Mouse (Mus musculus): ENCODE data around the gene Ramp1. TPM values are rescaled to one million over a fixed set of nuclear protein-coding genes. Genes with fewer than 3 reads are reported as not detected.
A peak's percentile ranks its signal among the peaks of the same experiment; 100 is the strongest.

Gene Ramp1
- total and polyA plus RNA-seq, 3 experiments = 4.1 to 5.6 TPM; not detected in 1

DNA sequence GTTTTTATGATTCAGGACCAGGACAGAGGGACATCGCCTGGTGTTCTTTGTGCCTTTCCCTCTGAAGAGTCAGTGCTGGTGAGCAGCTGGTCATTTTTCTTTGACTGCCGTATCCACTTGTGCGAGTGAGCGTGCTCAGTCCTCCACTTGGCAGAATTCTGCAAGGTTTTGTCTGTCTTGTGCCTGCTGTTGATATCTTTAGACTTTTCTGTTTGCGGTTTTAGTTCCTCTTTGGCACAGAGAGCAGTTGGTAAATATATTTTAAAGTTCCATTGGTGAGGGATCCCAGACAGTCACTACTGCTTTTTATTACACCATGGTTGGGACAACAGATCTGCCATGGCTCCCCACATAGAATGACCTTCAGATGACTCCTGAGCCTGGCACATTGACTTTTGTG lies 7.7 kb downstream of the Ramp1 start:
- Histone ChIP-seq H3K4me3 (ENCODE audit: control insufficient read depth in 1 of 2, insufficient read depth in 1 of 2, low read depth in 2 of 2, low read length in 2 of 2) (peak overlapping the region; percentile 18 to 35), H3K27me3 (ENCODE audit: control insufficient read depth in 1 of 2, insufficient read depth in 2 of 2, low read length in 2 of 2) (no peaks in the 10 kb centered on the region), H3K9ac (ENCODE audit: control insufficient read depth, low read depth, low read length, poor library complexity, severe bottlenecking) (peak overlapping the region; percentile 63), H3K27ac (ENCODE audit: control insufficient read depth, low read depth, low read length) (peak overlapping the region; percentile 99), H3K4me1 (ENCODE audit: control insufficient read depth in 1 of 2, insufficient read depth in 2 of 2, low read length in 2 of 2) (peaks cover 18 to 27% of the 10 kb centered on the region in 2 experiments), H3K79me2 (ENCODE audit: control insufficient read depth, insufficient read depth, low read length, poor library complexity) (no peaks in the 10 kb centered on the region), H3K9me3 (replicated peaks; ENCODE audit: insufficient read depth, low read length) (no peaks in the 10 kb centered on the region), H3K36me3 (ENCODE audit: control insufficient read depth in 1 of 2, insufficient read depth in 2 of 2, low read length in 2 of 2) (peaks cover 0 to 19% of the 10 kb centered on the region in 2 experiments; a peak in 2 of 4 replicates)
- TF ChIP-seq ETS1 (IDR thresholded peaks at IDR 0.05; ENCODE audit: low read depth, low read length) (peak; percentile 78), POLR2A (IDR thresholded peaks at IDR 0.05; ENCODE audit: control insufficient read depth in 1 of 2, insufficient read depth in 1 of 2, low read depth in 1 of 2, low read length in 2 of 2, poor library complexity in 1 of 2) (no peak), POLR2AphosphoS5 (IDR thresholded peaks at IDR 0.05; ENCODE audit: borderline replicate concordance, low read depth, low read length) (no peak; the same call in 1 of the 2 replicates), TCF12 (IDR thresholded peaks at IDR 0.05; ENCODE audit: low read depth, low read length) (peak; percentile 79), GABPA (IDR thresholded peaks at IDR 0.05; ENCODE audit: low read depth, low read length) (no peak), MAFK (IDR thresholded peaks at IDR 0.05; ENCODE audit: borderline replicate concordance, low read depth, low read length) (peak; percentile 22; the same call in 1 of the 2 replicates), ELF1 (IDR thresholded peaks at IDR 0.05; ENCODE audit: low read depth, low read length) (no peak), MYC (IDR thresholded peaks at IDR 0.05; ENCODE audit: low read depth, low read length) (peak; percentile 54; the same call in 1 of the 2 replicates), MAX (IDR thresholded peaks at IDR 0.05; ENCODE audit: low read length) (no peak), SIN3A (IDR thresholded peaks at IDR 0.05; ENCODE audit: low read length) (peak; percentile 48; the same call in 1 of the 2 replicates), RAD21 (IDR thresholded peaks at IDR 0.05; ENCODE audit: low read depth, low read length) (no peak), MXI1 (IDR thresholded peaks at IDR 0.05; ENCODE audit: low read depth, low read length) (no peak; the same call in 1 of the 2 replicates), JUND (IDR thresholded peaks at IDR 0.05; ENCODE audit: low read depth, low read length) (no peak), HCFC1 (IDR thresholded peaks at IDR 0.05; ENCODE audit: low read depth, low read length) (0 out of 2 replicates have a peak, but pooled peaks have one; percentile 6), BHLHE40 (IDR thresholded peaks at IDR 0.05; ENCODE audit: borderline replicate concordance, low read depth, low read length) (peak; percentile 85), TAL1 (IDR thresholded peaks at IDR 0.05; ENCODE audit: low read length) (peak; percentile 58), ZNF384 (IDR thresholded peaks at IDR 0.05; ENCODE audit: low read depth, low read length) (no peak), TBP (IDR thresholded peaks at IDR 0.05; ENCODE audit: low read depth, low read length) (peak; percentile 50; the same call in 1 of the 2 replicates), EP300 (IDR thresholded peaks at IDR 0.05; ENCODE audit: low read depth in 1 of 2, low read length in 2 of 2) (peak; percentile 79 to 89), GATA1 (IDR thresholded peaks at IDR 0.05; ENCODE audit: low read depth, low read length) (peak; percentile 75), NRF1 (IDR thresholded peaks at IDR 0.05; ENCODE audit: insufficient read depth, low read depth, low read length, poor library complexity, severe bottlenecking) (peak; percentile 29; the same call in 1 of the 2 replicates), E2F4 (IDR thresholded peaks at IDR 0.05; ENCODE audit: borderline replicate concordance, low read depth, low read length) (no peak), MYB (IDR thresholded peaks at IDR 0.05; ENCODE audit: low read depth, low read length) (no peak)
- DNase-seq (ENCODE audit: low read depth, low spot score) = peak; percentile 91
